Mouse (Mus musculus): ENCODE measurements around the gene Cand2.

- no peak for TF ChIP-seq CTCF (IDR thresholded peaks at IDR 0.05; ENCODE audit: extremely low read depth, insufficient read depth, insufficient read length, insufficient replicate concordance)
- no peak for TF ChIP-seq POLR2A (IDR thresholded peaks at IDR 0.05; ENCODE audit: low read depth, low read length)
Observed at GRCm38 (mm10) chr6:115804432-115805192, 30.3 kb downstream of the Cand2 start.
